Mouse (Mus musculus) kidney, postnatal 0 days (tissue): ENCODE data around the gene Gm6760. TPM values are rescaled to one million over a fixed set of nuclear protein-coding genes. Genes with fewer than 3 reads are reported as not detected.

Experiments
- ATAC-seq: fragments of 200-750 bp; cut with Nextera tagmentation; replicated peaks from 2 replicates; pipeline ENCODE4 v1.8.0; 2017; ENCODE audit warnings: low read depth, moderate number of reproducible peaks, moderate TSS enrichment, moderate library complexity; ENCODE audit not compliant: low FRiP score
- DNase-seq: peaks from one replicate; pipeline ENCODE4 v3.0.0-alpha.2; 2016; ENCODE audit warnings: low spot score
- H3K27ac ChIP-seq: fragments of 300-500 bp; sonication (generic); 2 replicates; pipeline ENCODE4 v1.5.1; 2014; ENCODE audit warnings: mild to moderate bottlenecking
- H3K27me3 ChIP-seq: fragments of 300-500 bp; sonication (generic); 2 replicates; pipeline ENCODE4 v1.6.1; 2014; ENCODE audit warnings: low read length, mixed read lengths; ENCODE audit not compliant: insufficient read depth
- H3K36me3 ChIP-seq: fragments of 300-500 bp; sonication (generic); 2 replicates; pipeline ENCODE4 v1.6.1; 2014; ENCODE audit warnings: low read length, mixed read lengths; ENCODE audit not compliant: insufficient read depth
- H3K4me1 ChIP-seq: fragments of 300-500 bp; sonication (generic); replicated peaks from 2 replicates; pipeline ENCODE4 v1.6.1; 2014; ENCODE audit warnings: antibody characterized with exemption, low read length, mixed read lengths; ENCODE audit not compliant: insufficient read depth
- H3K4me2 ChIP-seq: fragments of 300-500 bp; sonication (generic); 2 replicates; pipeline ENCODE4 v1.6.1; 2014; ENCODE audit warnings: mild to moderate bottlenecking, low read length, moderate library complexity, mixed read lengths
- H3K4me3 ChIP-seq: fragments of 300-500 bp; sonication (generic); replicated peaks from 2 replicates; pipeline ENCODE4 v1.5.1; 2014; ENCODE audit warnings: low read depth, low read length
- H3K9ac ChIP-seq: fragments of 300-500 bp; sonication (generic); 2 replicates; pipeline ENCODE4 v1.6.1; 2014; ENCODE audit warnings: low read depth, low read length
- H3K9me3 ChIP-seq: fragments of 300-500 bp; sonication (generic); replicated peaks from 2 replicates; pipeline ENCODE4 v1.6.1; 2016; ENCODE audit warnings: low read length, inconsistent platforms, mixed read lengths
- CTCF ChIP-seq: IDR thresholded peaks from 2 replicates; pipeline ENCODE4 v1.5.1; 2016; ENCODE audit warnings: antibody characterized with exemption, low read depth, mild to moderate bottlenecking, moderate library complexity
- WGBS: fragments of 180-500 bp; shearing (Covaris S2); extraction: QIAGEN DNeasy Blood & Tissue Kit; methylation state at CpG from one replicate; pipeline ENCODE4 v1.1.7; 2014; 5-methylcytosine and 5-hydroxymethylcytosine counted together
- polyA plus RNA-seq: library from polyadenylated mRNA; unstranded; fragments of >200 nt; fragmentation: Nextera tagmentation; extraction: Ambion mirVana; gene quantifications from 2 replicates; pipeline ENCODE4 v1.2.1, GENCODE M21; 2015

The Gm6760 gene
- polyA plus RNA-seq, result not detected in 2 replicates

GRCm38 (mm10) chrX:64152098-64152497 lies at the start of gene Gm6760:
TSS of gene Gm6760 (minus strand) at chrX:64152198.
- H3K4me2 ChIP-seq, result no peak within 1 kb of the TSS
- H3K9ac ChIP-seq, result no peak within 1 kb of the TSS
- DNase-seq (no peak), ATAC-seq (no peak)
- H3K27me3 ChIP-seq, result no peaks in the 10 kb centered on the region
- TF ChIP-seq CTCF, result no peak
- no peak within 1 kb of the TSS for H3K27ac ChIP-seq
- no peak within 1 kb of the TSS for H3K4me3 ChIP-seq
- H3K4me1 ChIP-seq, result no peaks in the 10 kb centered on the region
- H3K36me3 ChIP-seq, result no peaks in the 10 kb centered on the region
- no peaks in the 10 kb centered on the region for H3K9me3 ChIP-seq
- WGBS, result 46% methylated on average over 2 of the region's 2 CpGs

- Histone ChIP-seq H3K9ac (no peak overlapping the region), H3K36me3 (no peaks in the 10 kb centered on the region), H3K4me3 (no peak overlapping the region), H3K4me1 (no peaks in the 10 kb centered on the region), H3K27me3 (no peaks in the 10 kb centered on the region), H3K9me3 (no peaks in the 10 kb centered on the region), H3K27ac (no peak overlapping the region), H3K4me2 (no peak overlapping the region)
- ATAC-seq (no peak), DNase-seq (no peak)
- TF ChIP-seq CTCF, result no peak
These were observed 29.2 kb upstream of the Gm6760 start for GRCm38 (mm10) chrX:64181246-64181645.

GRCm38 (mm10) chrX:64173248-64173647 lies 21.2 kb upstream of the Gm6760 start, which contains the start of gene 3830417A13Rik:
TSS of gene 3830417A13Rik (plus strand) at chrX:64173548.
- Histone ChIP-seq H3K4me2 (no peak within 1 kb of the TSS), H3K4me1 (no peaks in the 10 kb centered on the region), H3K9me3 (no peaks in the 10 kb centered on the region), H3K9ac (no peak within 1 kb of the TSS), H3K27me3 (no peaks in the 10 kb centered on the region), H3K27ac (no peak within 1 kb of the TSS), H3K36me3 (no peaks in the 10 kb centered on the region), H3K4me3 (no peak within 1 kb of the TSS)
- ATAC-seq, result no peak
- DNase-seq, result no peak
- no peak for TF ChIP-seq CTCF
- WGBS, result 87% methylated on average over 11 of the region's 11 CpGs

Other genes with a start within 250 kb of the Gm6760 start
- 0.50 and 0.78 TPM in 2 replicates for gene 3830417A13Rik, start 21.4 kb upstream of the Gm6760 start, polyA plus RNA-seq
- gene Slitrk4, start 124.8 kb upstream of the Gm6760 start, polyA plus RNA-seq, result 0.53 and 0.59 TPM in 2 replicates